Mouse (Mus musculus) heart, postnatal 36 days (tissue): ENCODE measurements at regions not wholly inside any gene's neighbourhood (a gene's known extent, or its start where the extent isn't known, plus 50 kb on each side); places are given as distances from the start of the nearest gene placed in this dataset.

Experiments
- DNase-seq, 2 experiments: peaks; one replicate each; pipeline ENCODE4 v3.0.0; 2021 to 2022
- intact Hi-C: fragments of 180-260 bp; cut with DNase I; formaldehyde crosslinking; loops from one replicate; pipeline ENCODE4 v1.15.1; 2025

- intact Hi-C loops = no loop called here
These were observed 54.3 kb upstream of the Bmp2 start for GRCm38 (mm10) chr2:133497541-133498185.

GRCm38 (mm10) chr2:133498186-133498571 lies 53.8 kb upstream of the Bmp2 start:
- intact Hi-C loops = no loop called here
- no peak for DNase-seq

More at GRCm38 (mm10) chr2:133497541-133498185, 54.3 kb upstream of the Bmp2 start:
- no peak for DNase-seq

- intact Hi-C loops = no loop called here
- no peak for DNase-seq
These were observed 53.2 kb upstream of the Bmp2 start for GRCm38 (mm10) chr2:133498717-133499143.

- intact Hi-C loops = no loop called here
- no peak for DNase-seq
These were observed 52.1 kb upstream of the Bmp2 start for GRCm38 (mm10) chr2:133499904-133500303.
